Mouse (Mus musculus): ENCODE measurements at regions not wholly inside any gene's neighbourhood (a gene's known extent, or its start where the extent isn't known, plus 50 kb on each side); places are given as distances from the start of the nearest gene placed in this dataset.

DNA sequence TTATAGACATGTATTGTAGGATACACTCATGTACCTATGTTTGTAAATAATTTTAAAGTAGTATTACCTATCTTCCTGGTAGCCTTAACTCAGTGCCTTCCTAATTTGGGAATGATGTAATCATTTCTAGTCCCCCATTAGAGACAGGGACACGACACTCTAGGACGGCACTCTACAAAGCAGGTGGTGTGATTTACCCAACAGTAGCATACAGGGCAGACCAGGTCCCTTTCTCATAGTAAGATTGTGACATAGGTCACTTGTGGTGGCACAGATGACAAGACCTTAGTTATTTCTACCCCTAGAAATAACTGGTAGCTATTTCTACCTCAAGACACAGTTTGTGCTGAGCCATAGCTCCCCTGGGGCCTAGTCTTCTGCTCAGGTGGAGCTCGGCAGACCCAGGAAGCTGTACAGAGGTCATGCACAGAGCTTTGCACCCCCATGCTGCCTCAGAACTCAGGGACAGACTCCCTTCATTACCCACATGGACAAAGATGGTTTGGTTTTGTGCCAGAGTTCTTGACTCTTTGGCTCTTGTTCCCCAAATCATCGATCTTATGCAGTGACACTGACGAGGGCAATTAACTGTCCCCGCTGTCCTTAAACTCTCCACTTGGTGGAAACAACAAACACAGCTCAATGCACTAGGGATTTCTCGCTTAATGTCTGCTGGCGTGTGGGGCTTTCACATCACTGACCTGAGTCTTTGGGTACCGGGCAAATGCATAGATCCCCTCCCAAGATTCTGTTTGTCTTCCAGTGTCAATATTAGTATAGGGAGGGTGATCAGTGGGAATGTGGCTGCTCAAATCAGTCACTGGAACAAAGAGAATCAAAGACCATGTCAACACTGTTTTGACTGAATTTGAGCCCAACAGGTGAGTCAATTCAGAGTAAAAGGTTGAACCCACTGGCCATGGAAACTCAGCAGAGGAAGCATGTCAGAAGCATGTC, 108.5 kb upstream of the Cox10 start:
- TF ChIP-seq CTCF (IDR thresholded peaks at IDR 0.05; ENCODE audit: borderline replicate concordance, extremely low read depth, insufficient read depth, insufficient read length) (no peak), POLR2A (IDR thresholded peaks at IDR 0.05; ENCODE audit: borderline replicate concordance, extremely low read depth, insufficient read depth, insufficient read length, poor library complexity, severe bottlenecking) (no peak)
- no peak for DNase-seq (ENCODE audit: low read depth)

DNA sequence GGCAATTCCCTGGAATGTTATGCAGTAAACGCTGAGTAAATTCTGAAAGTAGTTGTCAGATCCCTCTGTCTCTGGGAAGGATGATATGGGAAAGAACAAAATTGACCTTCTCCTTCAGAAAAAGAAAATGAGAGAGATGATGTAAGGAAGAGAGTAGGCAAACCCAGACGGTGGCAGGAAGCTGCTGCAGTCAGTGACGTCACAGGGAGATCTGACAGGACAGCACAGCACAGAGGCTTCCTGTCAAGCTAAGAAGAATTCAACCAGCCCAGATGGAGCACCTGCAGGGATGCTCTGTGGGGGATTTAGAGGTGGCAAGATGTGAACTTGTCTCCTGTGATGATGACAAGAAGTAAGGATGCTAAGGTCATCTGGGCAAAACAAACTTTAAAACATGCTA, 107.7 kb upstream of the Cox10 start:
- TF ChIP-seq CTCF (IDR thresholded peaks at IDR 0.05; ENCODE audit: borderline replicate concordance, extremely low read depth, insufficient read depth, insufficient read length), result no peak
- TF ChIP-seq POLR2A (IDR thresholded peaks at IDR 0.05; ENCODE audit: borderline replicate concordance, extremely low read depth, insufficient read depth, insufficient read length, poor library complexity, severe bottlenecking), result no peak
- no peak for DNase-seq (ENCODE audit: low read depth)

DNA sequence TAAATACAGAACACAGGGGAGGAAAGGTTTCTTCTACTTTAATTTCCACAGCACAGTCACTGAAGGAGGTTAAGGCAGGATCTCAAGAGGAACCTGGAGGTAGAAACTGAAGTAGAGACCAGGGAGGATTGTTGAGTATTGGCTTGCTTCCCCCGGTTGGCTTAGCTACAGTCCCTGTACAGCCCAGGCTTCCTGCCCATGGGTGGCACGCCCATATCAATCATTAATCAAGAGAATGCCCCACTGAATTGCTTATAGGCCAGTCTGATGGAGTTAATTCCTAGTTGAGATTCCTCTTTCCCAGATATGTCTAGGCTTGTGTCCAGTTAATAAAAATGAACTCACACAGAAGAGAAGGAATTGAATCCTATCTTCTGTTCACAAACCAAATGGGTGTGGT, 107.3 kb upstream of the Cox10 start:
- TF ChIP-seq CTCF (IDR thresholded peaks at IDR 0.05; ENCODE audit: borderline replicate concordance, extremely low read depth, insufficient read depth, insufficient read length), result no peak
- no peak for TF ChIP-seq POLR2A (IDR thresholded peaks at IDR 0.05; ENCODE audit: borderline replicate concordance, extremely low read depth, insufficient read depth, insufficient read length, poor library complexity, severe bottlenecking)
- no peak for DNase-seq (ENCODE audit: low read depth)

DNA sequence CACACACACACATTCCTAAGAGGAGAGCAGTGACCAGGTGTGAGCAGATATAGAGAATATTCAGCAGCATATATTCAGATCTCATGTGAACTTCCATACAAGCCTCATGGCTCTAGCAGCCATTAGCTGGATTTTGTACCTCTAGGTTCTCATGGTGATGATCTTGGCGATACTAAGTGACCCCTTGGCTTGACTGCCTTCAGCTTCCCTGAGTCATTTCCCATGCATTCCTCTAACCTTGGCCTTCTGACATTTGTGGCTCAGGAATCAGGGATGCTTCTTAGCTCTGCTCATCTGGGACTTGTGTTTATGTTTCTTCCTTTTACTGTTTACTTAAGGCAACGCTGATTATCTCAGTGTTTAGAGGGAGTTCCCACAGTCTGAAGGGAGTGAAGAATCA, 100.8 kb upstream of the Cox10 start:
- no peak for DNase-seq (ENCODE audit: low read depth)
- TF ChIP-seq POLR2A (IDR thresholded peaks at IDR 0.05; ENCODE audit: borderline replicate concordance, extremely low read depth, insufficient read depth, insufficient read length, poor library complexity, severe bottlenecking) (no peak), CTCF (IDR thresholded peaks at IDR 0.05; ENCODE audit: borderline replicate concordance, extremely low read depth, insufficient read depth, insufficient read length) (no peak)

DNA sequence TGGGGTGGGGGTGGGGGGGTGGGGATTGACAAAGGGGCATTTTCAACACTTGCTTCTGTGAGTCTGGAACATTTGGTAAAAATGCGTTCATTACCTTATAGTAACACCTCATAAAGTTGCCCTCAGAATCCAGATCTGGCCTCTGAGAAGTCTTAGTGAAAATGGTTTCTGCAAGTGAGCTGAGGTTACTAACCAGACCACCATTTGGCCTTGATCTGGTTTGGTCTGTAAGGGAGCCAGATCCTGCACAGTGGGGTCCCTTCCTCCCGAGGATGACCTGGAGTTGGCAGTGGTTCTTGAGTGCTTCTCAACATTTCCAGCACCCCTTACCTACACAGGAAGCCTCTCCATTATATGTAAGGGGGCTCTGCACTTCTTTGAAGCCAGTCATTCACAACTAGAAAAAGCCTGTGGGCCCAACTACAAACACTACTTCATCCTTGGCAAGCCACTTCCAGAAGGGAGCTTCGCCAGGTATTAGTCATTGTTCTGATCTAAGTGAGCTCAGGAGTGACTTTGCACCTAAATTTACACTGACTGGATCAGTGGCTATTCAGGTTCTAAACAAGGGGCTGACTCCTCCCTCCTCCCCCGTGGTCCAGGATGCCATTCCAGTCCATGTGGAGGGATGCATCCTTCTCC, 94.3 kb upstream of the Cox10 start:
- TF ChIP-seq CTCF (IDR thresholded peaks at IDR 0.05; ENCODE audit: borderline replicate concordance, extremely low read depth, insufficient read depth, insufficient read length) (no peak), POLR2A (IDR thresholded peaks at IDR 0.05; ENCODE audit: borderline replicate concordance, extremely low read depth, insufficient read depth, insufficient read length, poor library complexity, severe bottlenecking) (no peak)
- DNase-seq (ENCODE audit: low read depth), result no peak

DNA sequence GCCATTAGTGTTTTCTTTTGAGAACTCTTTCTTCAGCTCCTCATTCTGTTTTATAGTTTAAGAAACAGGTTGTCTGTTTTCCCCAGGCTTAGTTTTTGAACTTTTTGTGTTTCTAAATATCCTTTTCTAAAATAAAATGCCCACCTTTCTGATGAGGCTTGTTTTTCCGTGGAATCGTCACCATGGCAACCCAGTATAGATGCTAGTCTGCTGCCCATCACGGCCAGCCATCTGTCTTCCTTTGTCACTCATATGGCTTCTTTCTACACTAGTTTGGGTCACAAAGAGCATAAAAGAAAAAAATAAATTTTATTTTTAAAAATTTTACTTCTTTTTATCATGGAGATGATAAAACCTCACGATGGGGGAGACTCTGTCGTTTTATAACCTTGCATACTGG, 93.7 kb upstream of the Cox10 start:
- DNase-seq (ENCODE audit: low read depth), result peak; percentile 57
- TF ChIP-seq CTCF (IDR thresholded peaks at IDR 0.05; ENCODE audit: borderline replicate concordance, extremely low read depth, insufficient read depth, insufficient read length) (no peak), POLR2A (IDR thresholded peaks at IDR 0.05; ENCODE audit: borderline replicate concordance, extremely low read depth, insufficient read depth, insufficient read length, poor library complexity, severe bottlenecking) (no peak)

DNA sequence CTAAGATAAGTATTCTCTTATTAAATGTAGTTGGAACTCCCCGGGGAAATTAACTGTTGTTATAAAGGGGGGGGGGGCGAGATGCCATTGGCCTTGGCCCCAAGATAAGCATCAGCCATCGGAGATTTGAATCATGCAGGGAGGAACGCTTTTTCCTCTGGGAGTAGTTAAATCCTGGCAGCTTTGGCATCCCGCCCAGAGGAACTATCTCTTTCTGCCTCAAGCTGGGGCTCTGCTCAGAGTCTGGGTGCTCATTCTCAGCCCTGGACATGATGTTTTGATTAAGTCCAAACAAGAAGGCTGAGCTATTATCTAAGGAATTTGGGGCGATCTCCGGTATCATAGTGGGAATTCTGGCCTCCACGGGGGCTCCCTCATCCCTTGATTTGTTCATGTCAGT, 89.4 kb upstream of the Cox10 start:
- TF ChIP-seq CTCF (IDR thresholded peaks at IDR 0.05; ENCODE audit: borderline replicate concordance, extremely low read depth, insufficient read depth, insufficient read length) (no peak), POLR2A (IDR thresholded peaks at IDR 0.05; ENCODE audit: borderline replicate concordance, extremely low read depth, insufficient read depth, insufficient read length, poor library complexity, severe bottlenecking) (no peak)
- DNase-seq (ENCODE audit: low read depth), result peak; percentile 66

GRCm38 (mm10) chr11:64164796-64165195, 85.5 kb upstream of the Cox10 start:
- TF ChIP-seq POLR2A (IDR thresholded peaks at IDR 0.05; ENCODE audit: borderline replicate concordance, extremely low read depth, insufficient read depth, insufficient read length, poor library complexity, severe bottlenecking) (no peak), CTCF (IDR thresholded peaks at IDR 0.05; ENCODE audit: borderline replicate concordance, extremely low read depth, insufficient read depth, insufficient read length) (no peak)
- DNase-seq (ENCODE audit: low read depth), result peak; percentile 56

GRCm38 (mm10) chr11:64158281-64158680, 79.0 kb upstream of the Cox10 start:
- TF ChIP-seq CTCF (IDR thresholded peaks at IDR 0.05; ENCODE audit: borderline replicate concordance, extremely low read depth, insufficient read depth, insufficient read length) (no peak), POLR2A (IDR thresholded peaks at IDR 0.05; ENCODE audit: borderline replicate concordance, extremely low read depth, insufficient read depth, insufficient read length, poor library complexity, severe bottlenecking) (no peak)
- no peak for DNase-seq (ENCODE audit: low read depth)

GRCm38 (mm10) chr11:64156640-64157039, 77.4 kb upstream of the Cox10 start:
- TF ChIP-seq POLR2A (IDR thresholded peaks at IDR 0.05; ENCODE audit: borderline replicate concordance, extremely low read depth, insufficient read depth, insufficient read length, poor library complexity, severe bottlenecking), result no peak
- no peak for TF ChIP-seq CTCF (IDR thresholded peaks at IDR 0.05; ENCODE audit: borderline replicate concordance, extremely low read depth, insufficient read depth, insufficient read length)
- DNase-seq (ENCODE audit: low read depth), result peak; percentile 75

DNA sequence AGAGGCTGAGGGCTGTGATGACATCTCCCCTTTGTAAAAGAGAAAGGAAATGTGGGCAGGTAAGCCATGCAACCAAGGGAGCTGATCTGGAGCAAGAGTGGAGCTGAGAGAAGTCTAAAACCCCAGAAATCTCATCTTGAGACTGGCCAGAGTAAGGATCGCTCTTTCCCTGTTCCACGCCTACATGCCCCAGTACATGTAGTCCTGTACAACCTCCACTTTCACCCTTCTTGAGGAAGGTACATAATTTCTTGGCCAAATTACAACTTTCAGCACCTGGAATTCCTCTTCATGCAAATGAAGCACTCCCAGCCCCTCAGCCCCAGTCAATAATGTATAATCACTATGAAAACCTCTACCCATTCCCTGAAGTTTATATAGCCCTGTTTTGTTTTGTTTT, 60.2 kb upstream of the Cox10 start:
- DNase-seq (ENCODE audit: low read depth), result no peak
- TF ChIP-seq CTCF (IDR thresholded peaks at IDR 0.05; ENCODE audit: borderline replicate concordance, extremely low read depth, insufficient read depth, insufficient read length) (no peak), POLR2A (IDR thresholded peaks at IDR 0.05; ENCODE audit: borderline replicate concordance, extremely low read depth, insufficient read depth, insufficient read length, poor library complexity, severe bottlenecking) (no peak)

Data from brain, embryonic 14.5 days (tissue).